Mouse (Mus musculus) hindbrain, embryonic 14.5 days (tissue): ENCODE measurements around the gene Creb1. TPM values are rescaled to one million over a fixed set of nuclear protein-coding genes. Genes with fewer than 3 reads are reported as not detected.

Source experiments
- ATAC-seq: fragments of 200-750 bp; cut with Nextera tagmentation; 2 replicates; pipeline ENCODE4 v1.8.0; 2017; ENCODE audit warnings: moderate number of reproducible peaks, mild to moderate bottlenecking, moderate TSS enrichment, moderate library complexity; ENCODE audit not compliant: low FRiP score
- DNase-seq: peaks from one replicate; pipeline ENCODE4 v3.0.0-alpha.2; 2015; ENCODE audit warnings: low spot score
- H3K27ac ChIP-seq: fragments of 300-500 bp; sonication (generic); 2 replicates; pipeline ENCODE4 v1.5.1; 2014; ENCODE audit warnings: mild to moderate bottlenecking, moderate library complexity
- H3K27me3 ChIP-seq: fragments of 300-500 bp; sonication (generic); 2 replicates; pipeline ENCODE4 v1.6.1; 2014; ENCODE audit warnings: mild to moderate bottlenecking, low read length, mixed read lengths; ENCODE audit not compliant: control insufficient read depth, insufficient read depth
- H3K36me3 ChIP-seq: fragments of 300-500 bp; sonication (generic); replicated peaks from 2 replicates; pipeline ENCODE4 v1.6.1; 2014; ENCODE audit not compliant: control insufficient read depth, insufficient read depth
- H3K4me1 ChIP-seq: fragments of 300-500 bp; sonication (generic); replicated peaks from 2 replicates; pipeline ENCODE4 v1.6.1; 2014; ENCODE audit warnings: antibody characterized with exemption, low read length, mixed read lengths; ENCODE audit not compliant: control insufficient read depth, insufficient read depth
- H3K4me2 ChIP-seq: fragments of 300-500 bp; sonication (generic); replicated peaks from 2 replicates; pipeline ENCODE4 v1.6.1; 2014; ENCODE audit warnings: mild to moderate bottlenecking, moderate library complexity
- H3K4me3 ChIP-seq: fragments of 300-500 bp; sonication (generic); replicated peaks from 2 replicates; pipeline ENCODE4 v1.5.1; 2014; ENCODE audit warnings: mild to moderate bottlenecking, low read length
- H3K9ac ChIP-seq: fragments of 300-500 bp; sonication (generic); 2 replicates; pipeline ENCODE4 v1.6.1; 2014
- H3K9me3 ChIP-seq: fragments of 300-500 bp; sonication (generic); 2 replicates; pipeline ENCODE4 v1.6.1; 2016; ENCODE audit warnings: low read length; ENCODE audit not compliant: control insufficient read depth
- WGBS: fragments of 180-500 bp; shearing (Covaris S2); extraction: QIAGEN DNeasy Blood & Tissue Kit; methylation state at CpG from one replicate; pipeline ENCODE4 v1.1.7; 2014; 5-methylcytosine and 5-hydroxymethylcytosine counted together
- polyA plus RNA-seq: library from polyadenylated mRNA; unstranded; fragments of >200 nt; fragmentation: Nextera tagmentation; extraction: Ambion mirVana; gene quantifications from 2 replicates; pipeline ENCODE4 v1.2.1, GENCODE M21; 2014

Creb1 gene
- polyA plus RNA-seq, 1 experiment from 2014 or later, result 40.8 TPM

GRCm38 (mm10) chr1:64614311-64614710 lies 81.9 kb downstream of the Creb1 start:
- H3K9me3 ChIP-seq, result no peaks in the 10 kb centered on the region
- no peak for DNase-seq
- H3K27me3 ChIP-seq, result no peaks in the 10 kb centered on the region
- no peak overlapping the region for H3K4me2 ChIP-seq
- H3K27ac ChIP-seq, result no peak overlapping the region
- ATAC-seq, result no peak
- H3K4me1 ChIP-seq, result peaks cover 18% of the 10 kb centered on the region
- WGBS, result 86% methylated on average over 9 of the region's 9 CpGs
- no peak overlapping the region for H3K9ac ChIP-seq
- H3K4me3 ChIP-seq, result no peak overlapping the region
- H3K36me3 ChIP-seq, result peaks cover 12% of the 10 kb centered on the region

DNA sequence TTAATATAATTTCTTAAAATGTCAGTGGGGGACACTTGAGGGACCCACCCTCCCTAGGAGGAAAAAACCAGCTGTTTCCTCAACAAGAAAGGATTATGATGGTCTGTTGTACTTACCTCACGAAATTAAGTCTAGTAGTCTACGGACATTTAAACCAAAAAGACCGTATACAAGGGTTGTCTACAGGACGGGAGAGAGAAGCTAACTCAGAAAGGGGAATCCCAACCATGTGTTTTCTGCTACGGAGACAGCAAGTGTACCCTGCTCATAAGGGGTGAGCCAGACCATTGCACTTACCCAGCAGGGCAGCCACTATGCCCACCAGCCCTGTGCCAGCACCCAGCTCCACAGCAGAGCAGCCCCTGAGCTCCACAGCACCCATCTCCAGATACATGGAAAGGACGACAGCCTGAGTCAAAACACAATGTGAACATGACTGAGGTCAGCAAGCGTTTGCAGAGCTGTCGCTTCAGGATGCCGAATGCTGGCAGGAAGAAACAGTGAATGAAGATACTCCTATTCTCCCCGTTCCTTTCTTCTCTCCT lies 82.4 kb downstream of the Creb1 start:
- 80% methylated on average over 10 of the region's 10 CpGs for WGBS
- no peak overlapping the region for H3K27ac ChIP-seq

GRCm38 (mm10) chr1:64615531-64615991 lies 83.1 kb downstream of the Creb1 start:
- WGBS, result 86% methylated on average over 11 of the region's 11 CpGs

More for the DNA sequence above, 82.4 kb downstream of the Creb1 start:
- no peaks in the 10 kb centered on the region for H3K27me3 ChIP-seq
- peaks cover 18% of the 10 kb centered on the region for H3K4me1 ChIP-seq
- ATAC-seq (no peak), DNase-seq (no peak)
- no peak overlapping the region for H3K4me3 ChIP-seq
- no peak overlapping the region for H3K9ac ChIP-seq
- H3K9me3 ChIP-seq, result no peaks in the 10 kb centered on the region
- H3K4me2 ChIP-seq, result no peak overlapping the region
- peaks cover 6% of the 10 kb centered on the region; the same call in 1 of the 2 replicates for H3K36me3 ChIP-seq

GRCm38 (mm10) chr1:64616076-64616475 lies 83.6 kb downstream of the Creb1 start:
- no peaks in the 10 kb centered on the region for H3K9me3 ChIP-seq
- ATAC-seq (no peak), DNase-seq (no peak)
- 61% methylated on average over 6 of the region's 6 CpGs for whole genome bisulfite sequencing
- no peaks in the 10 kb centered on the region for H3K36me3 ChIP-seq
- peak overlapping the region; percentile 80 for H3K4me3 ChIP-seq
- H3K9ac ChIP-seq, result peak overlapping the region; percentile 97
- H3K4me1 ChIP-seq, result peaks cover 18% of the 10 kb centered on the region
- H3K4me2 ChIP-seq, result peak overlapping the region; percentile 82
- H3K27me3 ChIP-seq, result no peaks in the 10 kb centered on the region
- H3K27ac ChIP-seq, result no peak overlapping the region

More at GRCm38 (mm10) chr1:64615531-64615991, 83.1 kb downstream of the Creb1 start:
- H3K4me2 ChIP-seq, result peak overlapping the region; percentile 82; the same call in 1 of the 2 replicates
- no peaks in the 10 kb centered on the region for H3K27me3 ChIP-seq
- ATAC-seq (no peak), DNase-seq (no peak)
- H3K4me3 ChIP-seq, result no peak overlapping the region
- peaks cover 18% of the 10 kb centered on the region for H3K4me1 ChIP-seq
- no peak overlapping the region for H3K27ac ChIP-seq
- H3K9me3 ChIP-seq, result no peaks in the 10 kb centered on the region
- H3K9ac ChIP-seq, result peak overlapping the region; percentile 97; the same call in 1 of the 2 replicates
- no peaks in the 10 kb centered on the region for H3K36me3 ChIP-seq

DNA sequence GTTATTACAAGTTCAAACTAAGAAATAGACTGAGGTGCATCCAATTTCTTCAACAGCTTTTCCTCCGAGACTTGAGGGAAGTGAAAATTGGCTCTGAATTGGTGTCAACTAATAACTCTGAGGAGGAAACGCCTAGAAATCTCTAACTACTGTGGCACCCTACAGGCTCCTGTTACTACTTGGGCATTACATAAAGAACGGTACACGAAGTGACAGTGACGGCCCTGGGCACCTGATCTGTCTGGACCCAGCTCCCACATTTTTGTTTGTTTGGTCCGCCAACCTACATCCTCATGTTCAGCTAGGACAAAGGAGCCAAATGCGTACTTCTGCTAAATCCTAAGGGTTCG lies 84.1 kb downstream of the Creb1 start:
- Histone ChIP-seq H3K27ac (peak overlapping the region; percentile 95), H3K9ac (peak overlapping the region; percentile 97), H3K4me2 (peak overlapping the region; percentile 82), H3K9me3 (no peaks in the 10 kb centered on the region), H3K36me3 (no peaks in the 10 kb centered on the region), H3K27me3 (no peaks in the 10 kb centered on the region), H3K4me3 (peak overlapping the region; percentile 80), H3K4me1 (peaks cover 18% of the 10 kb centered on the region)
- 5% methylated on average over 8 of the region's 8 CpGs for WGBS
- DNase-seq, result peak; percentile 48
- no peak; the same call in 1 of the 2 replicates for ATAC-seq

- ATAC-seq, result peak; percentile 96
- Histone ChIP-seq H3K36me3 (no peaks in the 10 kb centered on the region), H3K4me3 (peak within 1 kb of the TSS; percentile 80), H3K4me1 (peaks cover 18% of the 10 kb centered on the region), H3K9ac (peak within 1 kb of the TSS; percentile 97), H3K27ac (peak within 1 kb of the TSS; percentile 95), H3K27me3 (no peaks in the 10 kb centered on the region), H3K9me3 (no peaks in the 10 kb centered on the region), H3K4me2 (peak within 1 kb of the TSS; percentile 82)
- DNase-seq, result peak; percentile 90
- WGBS, result under 1% methylated on average over 58 of the region's 72 CpGs
These were observed 84.7 kb downstream of the Creb1 start, which contains the start of gene Mettl21a for GRCm38 (mm10) chr1:64616881-64617714. Gene Mettl21a (minus strand): TSS chr1:64617242.

DNA sequence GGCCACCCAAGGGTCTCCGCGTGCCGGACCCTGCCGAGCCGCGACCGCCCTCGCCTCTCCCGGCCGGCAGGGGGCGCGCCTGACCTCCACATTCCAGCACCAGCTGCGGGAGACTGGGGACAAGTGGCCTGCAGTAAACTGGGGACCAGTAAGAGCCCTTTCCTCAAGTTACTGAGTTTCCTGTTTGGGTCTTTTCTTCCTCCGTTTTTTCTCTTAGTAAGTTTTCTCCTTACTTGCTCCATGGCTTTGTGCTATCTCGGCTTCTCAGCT lies 85.2 kb downstream of the Creb1 start:
- peak overlapping the region; percentile 95 for H3K27ac ChIP-seq
- WGBS, result 0% methylated on average over 15 of the region's 15 CpGs
- peaks cover 18% of the 10 kb centered on the region for H3K4me1 ChIP-seq
- H3K27me3 ChIP-seq, result no peaks in the 10 kb centered on the region
- H3K36me3 ChIP-seq, result no peaks in the 10 kb centered on the region
- DNase-seq (peak; percentile 78), ATAC-seq (peak; percentile 84)
- H3K4me2 ChIP-seq, result peak overlapping the region; percentile 82
- H3K4me3 ChIP-seq, result peak overlapping the region; percentile 80
- H3K9me3 ChIP-seq, result no peaks in the 10 kb centered on the region
- peak overlapping the region; percentile 97 for H3K9ac ChIP-seq

- Histone ChIP-seq H3K9ac (peak overlapping the region; percentile 97), H3K4me2 (peak overlapping the region; percentile 82), H3K36me3 (no peaks in the 10 kb centered on the region), H3K9me3 (no peaks in the 10 kb centered on the region), H3K4me3 (peak overlapping the region; percentile 80), H3K27ac (peak overlapping the region; percentile 95; the same call in 1 of the 2 replicates), H3K4me1 (peaks cover 18% of the 10 kb centered on the region), H3K27me3 (no peaks in the 10 kb centered on the region)
- DNase-seq, result no peak
- ATAC-seq, result no peak
- WGBS, result 70% methylated on average over 3 of the region's 3 CpGs
These were observed 85.8 kb downstream of the Creb1 start for GRCm38 (mm10) chr1:64618226-64618625.

DNA sequence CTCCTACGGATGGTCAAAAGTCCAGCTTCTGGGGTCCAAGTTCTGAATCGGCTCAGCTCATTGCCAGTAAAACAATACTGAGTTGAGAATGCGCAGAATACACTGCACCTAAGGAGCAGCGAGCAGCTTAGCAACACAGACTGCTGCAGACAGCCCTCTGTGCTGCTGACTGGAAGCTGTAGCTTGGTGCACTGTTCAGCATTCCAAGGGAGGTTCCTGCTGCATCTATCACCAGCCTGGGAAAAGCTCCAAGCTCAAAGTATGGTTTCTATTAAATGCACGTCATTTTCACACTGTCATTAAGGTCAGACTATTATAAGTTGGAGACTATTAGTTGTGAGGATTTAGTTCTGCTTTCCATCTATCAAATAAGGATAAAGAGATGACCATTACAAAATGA lies 88.7 kb downstream of the Creb1 start:
- Histone ChIP-seq H3K4me3 (no peak overlapping the region), H3K9ac (no peak overlapping the region)
- no peak for ATAC-seq

More for the DNA sequence above, 88.7 kb downstream of the Creb1 start:
- Histone ChIP-seq H3K4me2 (no peak overlapping the region), H3K27me3 (no peaks in the 10 kb centered on the region), H3K4me1 (peaks cover 13% of the 10 kb centered on the region), H3K36me3 (no peaks in the 10 kb centered on the region), H3K27ac (no peak overlapping the region), H3K9me3 (no peaks in the 10 kb centered on the region)
- DNase-seq, result no peak
- WGBS, result 79% methylated on average over 5 of the region's 5 CpGs
